Mouse (Mus musculus): Measurements from ENCODE around the gene Kcng3. TPM values are rescaled to one million over a fixed set of nuclear protein-coding genes. Genes with fewer than 3 reads are reported as not detected.
A peak's percentile ranks its signal among the peaks of the same experiment; 100 is the strongest.

Kcng3 gene
- polyA plus RNA-seq (2012; rRNA removed): 2.0 and 2.6 TPM in 2 replicates

- peak; percentile 43 for DNase-seq (ENCODE audit: low spot score)
These were observed at the start of gene Kcng3 for GRCm38 (mm10) chr17:83631783-83632652. Gene Kcng3 (minus strand): TSS chr17:83631895.

GRCm38 (mm10) chr17:83677370-83677769 lies 45.7 kb upstream of the Kcng3 start:
- no peak for DNase-seq (ENCODE audit: low spot score)

- DNase-seq (ENCODE audit: low spot score): no peak
These were observed 41.0 kb upstream of the Kcng3 start for GRCm38 (mm10) chr17:83672685-83673084.

GRCm38 (mm10) chr17:83667934-83668690 lies 36.4 kb upstream of the Kcng3 start:
- no peak for DNase-seq (ENCODE audit: low spot score)

GRCm38 (mm10) chr17:83666597-83667287 lies 35.0 kb upstream of the Kcng3 start:
- no peak for DNase-seq (ENCODE audit: low spot score)

- DNase-seq (ENCODE audit: low spot score): no peak
These were observed 33.1 kb upstream of the Kcng3 start for GRCm38 (mm10) chr17:83664761-83665160.

GRCm38 (mm10) chr17:83658943-83659342 lies 27.2 kb upstream of the Kcng3 start:
- no peak for DNase-seq (ENCODE audit: low spot score)

- DNase-seq (ENCODE audit: low spot score): no peak
These were observed 25.7 kb upstream of the Kcng3 start for GRCm38 (mm10) chr17:83657375-83657774.

GRCm38 (mm10) chr17:83655732-83656131 lies 24.0 kb upstream of the Kcng3 start:
- DNase-seq (ENCODE audit: low spot score): no peak

GRCm38 (mm10) chr17:83654651-83655136 lies 23.0 kb upstream of the Kcng3 start:
- no peak for DNase-seq (ENCODE audit: low spot score)

GRCm38 (mm10) chr17:83653635-83654034 lies 21.9 kb upstream of the Kcng3 start:
- no peak for DNase-seq (ENCODE audit: low spot score)

GRCm38 (mm10) chr17:83650932-83651682 lies 19.4 kb upstream of the Kcng3 start:
- DNase-seq (ENCODE audit: low spot score): no peak

GRCm38 (mm10) chr17:83649986-83650385 lies 18.3 kb upstream of the Kcng3 start:
- no peak for DNase-seq (ENCODE audit: low spot score)

- no peak for DNase-seq (ENCODE audit: low spot score)
These were observed 15.7 kb upstream of the Kcng3 start for GRCm38 (mm10) chr17:83647413-83647812.

GRCm38 (mm10) chr17:83646425-83647163 lies 14.9 kb upstream of the Kcng3 start:
- no peak for DNase-seq (ENCODE audit: low spot score)

- no peak for DNase-seq (ENCODE audit: low spot score)
These were observed 13.6 kb upstream of the Kcng3 start for GRCm38 (mm10) chr17:83645226-83645808.

- no peak for DNase-seq (ENCODE audit: low spot score)
These were observed 5.7 kb upstream of the Kcng3 start for GRCm38 (mm10) chr17:83637393-83637792.

GRCm38 (mm10) chr17:83636443-83636842 lies 4.7 kb upstream of the Kcng3 start:
- no peak for DNase-seq (ENCODE audit: low spot score)

GRCm38 (mm10) chr17:83632653-83633570 lies 1.2 kb upstream of the Kcng3 start:
- DNase-seq (ENCODE audit: low spot score): no peak
